Mouse (Mus musculus): ENCODE measurements around the gene Hmg20b. TPM values are rescaled to one million over a fixed set of nuclear protein-coding genes. Genes with fewer than 3 reads are reported as not detected.

Gene Hmg20b
- polyA plus RNA-seq, 1 experiment from 2014 or later = 36.5 TPM

- H3K9ac ChIP-seq (replicated peaks; ENCODE audit: low read length) = no peak overlapping the region
- WGBS = 88% methylated on average over 6 of the region's 6 CpGs
- H3K9me3 ChIP-seq (ENCODE audit: control insufficient read depth, low read length) = no peaks in the 10 kb centered on the region
- no peak overlapping the region for H3K4me2 ChIP-seq (ENCODE audit: low read length)
- peaks cover 20% of the 10 kb centered on the region for H3K36me3 ChIP-seq (ENCODE audit: control insufficient read depth, insufficient read depth, low read length)
- no peaks in the 10 kb centered on the region for H3K27me3 ChIP-seq (ENCODE audit: control insufficient read depth, insufficient read depth, low read length)
- no peak overlapping the region for H3K4me3 ChIP-seq (replicated peaks; ENCODE audit: low read depth, low read length)
- no peak overlapping the region for H3K27ac ChIP-seq (replicated peaks; ENCODE audit: low read depth, low read length)
- no peak for DNase-seq
- H3K4me1 ChIP-seq (ENCODE audit: control insufficient read depth, insufficient read depth, low read length) = peaks cover 8% of the 10 kb centered on the region; the same call in 1 of the 2 replicates
- ATAC-seq (ENCODE audit: low FRiP score, low TSS enrichment) = no peak
These were observed 42.0 kb upstream of the Hmg20b start for GRCm38 (mm10) chr10:81392270-81392669.

DNA sequence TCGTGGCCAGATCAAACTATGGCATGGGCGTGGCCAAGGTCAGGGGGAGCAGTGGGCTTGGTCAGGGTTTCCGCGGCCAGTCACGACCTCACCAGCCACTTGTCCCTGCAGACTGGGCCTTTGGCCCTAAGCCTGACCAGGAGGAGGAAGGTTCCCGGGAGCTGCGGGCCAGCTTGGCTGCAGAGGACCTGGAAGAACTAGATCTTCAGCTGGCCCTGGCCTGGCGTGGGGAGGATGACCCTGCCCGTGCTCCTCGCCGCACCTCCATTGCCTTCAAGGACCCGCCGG lies 40.3 kb upstream of the Hmg20b start:
- Histone ChIP-seq H3K27ac (replicated peaks; ENCODE audit: low read depth, low read length) (no peak overlapping the region), H3K4me3 (replicated peaks; ENCODE audit: low read depth, low read length) (no peak overlapping the region), H3K9ac (replicated peaks; ENCODE audit: low read length) (no peak overlapping the region), H3K27me3 (ENCODE audit: control insufficient read depth, insufficient read depth, low read length) (no peaks in the 10 kb centered on the region), H3K36me3 (ENCODE audit: control insufficient read depth, insufficient read depth, low read length) (peaks cover 35% of the 10 kb centered on the region), H3K4me1 (ENCODE audit: control insufficient read depth, insufficient read depth, low read length) (peaks cover 8% of the 10 kb centered on the region; the same call in 1 of the 2 replicates), H3K9me3 (ENCODE audit: control insufficient read depth, low read length) (no peaks in the 10 kb centered on the region), H3K4me2 (ENCODE audit: low read length) (no peak overlapping the region)
- 91% methylated on average over 13 of the region's 13 CpGs for WGBS
- ATAC-seq (ENCODE audit: low FRiP score, low TSS enrichment) = no peak
- no peak for DNase-seq

DNA sequence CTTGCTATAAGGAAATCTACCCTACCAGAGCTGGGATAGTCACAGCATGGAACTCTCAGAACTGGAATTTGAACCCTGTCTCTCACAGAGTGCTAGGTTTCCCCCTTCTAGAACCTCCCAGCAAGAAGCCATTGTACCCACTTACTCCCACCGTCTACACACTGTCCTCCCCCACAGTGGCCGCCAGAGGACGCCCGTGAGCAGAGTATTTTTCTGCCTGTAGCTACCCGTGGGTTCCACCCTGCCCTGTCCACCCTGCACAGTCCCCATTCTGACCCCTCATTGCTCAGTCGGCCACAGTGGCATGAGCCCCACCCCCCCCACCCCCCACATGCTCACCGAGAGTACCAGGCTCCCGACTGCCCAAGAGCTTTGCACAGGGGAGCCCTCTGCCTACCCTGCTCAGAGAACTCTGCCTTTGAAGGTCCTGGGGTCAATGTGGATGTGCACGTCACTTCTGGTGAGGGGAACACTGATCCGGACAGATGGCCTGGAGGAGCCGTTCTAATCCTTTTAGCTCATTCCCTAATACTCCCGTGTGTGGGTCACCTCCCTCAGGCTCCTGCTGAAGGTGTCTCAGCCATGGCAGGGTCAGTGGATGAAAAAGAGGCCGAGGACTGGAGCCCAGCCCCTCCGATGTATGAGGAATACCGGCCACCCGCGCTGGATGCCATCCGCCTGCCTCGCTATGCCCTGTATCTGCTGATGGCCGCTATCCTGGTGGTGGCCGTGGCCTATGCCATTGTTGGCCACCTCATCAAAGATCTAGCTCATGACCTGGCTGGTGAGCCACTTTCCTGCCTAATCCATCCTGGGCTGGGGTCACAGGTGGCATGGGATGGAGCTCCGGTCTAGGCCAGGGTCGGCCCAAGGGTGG lies 39.8 kb upstream of the Hmg20b start:
- no peak overlapping the region for H3K4me3 ChIP-seq (replicated peaks; ENCODE audit: low read depth, low read length)
- H3K9me3 ChIP-seq (ENCODE audit: control insufficient read depth, low read length) = no peaks in the 10 kb centered on the region
- no peak overlapping the region for H3K4me2 ChIP-seq (ENCODE audit: low read length)
- peaks cover 35% of the 10 kb centered on the region for H3K36me3 ChIP-seq (ENCODE audit: control insufficient read depth, insufficient read depth, low read length)
- H3K9ac ChIP-seq (replicated peaks; ENCODE audit: low read length) = no peak overlapping the region
- peaks cover 13% of the 10 kb centered on the region for H3K4me1 ChIP-seq (ENCODE audit: control insufficient read depth, insufficient read depth, low read length)
- WGBS = 49% methylated on average over 23 of the region's 23 CpGs
- DNase-seq (peak; percentile 65), ATAC-seq (ENCODE audit: low FRiP score, low TSS enrichment) (peak; percentile 53; the same call in 1 of the 2 replicates)
- no peak overlapping the region for H3K27ac ChIP-seq (replicated peaks; ENCODE audit: low read depth, low read length)
- no peaks in the 10 kb centered on the region for H3K27me3 ChIP-seq (ENCODE audit: control insufficient read depth, insufficient read depth, low read length)

DNA sequence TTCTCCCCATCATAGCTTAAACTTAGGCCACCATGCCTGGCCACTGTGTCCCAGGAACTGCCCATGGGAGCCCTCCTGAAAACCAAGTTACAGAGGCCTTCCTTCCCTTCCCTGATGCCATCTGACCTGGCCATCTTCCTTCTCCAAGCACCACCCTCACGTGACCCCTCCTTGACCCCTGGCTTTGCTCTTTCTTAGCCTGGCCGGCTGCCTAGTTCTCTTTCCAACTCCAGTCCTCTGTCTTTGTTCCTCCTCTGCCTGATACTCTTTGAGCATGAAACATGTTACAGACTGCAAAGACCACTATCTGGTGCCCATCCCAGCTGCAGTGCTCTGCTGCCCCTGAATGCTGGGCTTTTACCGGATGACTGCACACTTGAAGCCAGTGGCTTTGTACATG lies 39.1 kb upstream of the Hmg20b start:
- H3K36me3 ChIP-seq (ENCODE audit: control insufficient read depth, insufficient read depth, low read length) = peaks cover 35% of the 10 kb centered on the region
- ATAC-seq (ENCODE audit: low FRiP score, low TSS enrichment) = no peak
- no peak overlapping the region for H3K4me3 ChIP-seq (replicated peaks; ENCODE audit: low read depth, low read length)
- DNase-seq = no peak
- H3K27ac ChIP-seq (replicated peaks; ENCODE audit: low read depth, low read length) = no peak overlapping the region
- H3K4me1 ChIP-seq (ENCODE audit: control insufficient read depth, insufficient read depth, low read length) = peaks cover 17% of the 10 kb centered on the region
- no peak overlapping the region for H3K4me2 ChIP-seq (ENCODE audit: low read length)
- no peaks in the 10 kb centered on the region for H3K9me3 ChIP-seq (ENCODE audit: control insufficient read depth, low read length)
- no peak overlapping the region for H3K9ac ChIP-seq (replicated peaks; ENCODE audit: low read length)
- 30% methylated on average over 3 of the region's 3 CpGs for WGBS
- H3K27me3 ChIP-seq (ENCODE audit: control insufficient read depth, insufficient read depth, low read length) = no peaks in the 10 kb centered on the region

GRCm38 (mm10) chr10:81388505-81389055 lies 38.3 kb upstream of the Hmg20b start, which contains the start of gene Gm48552:
TSS of gene Gm48552 (plus strand) at chr10:81389005.
- DNase-seq = no peak
- Histone ChIP-seq H3K9ac (replicated peaks; ENCODE audit: low read length) (no peak within 1 kb of the TSS), H3K4me3 (replicated peaks; ENCODE audit: low read depth, low read length) (no peak within 1 kb of the TSS), H3K27ac (replicated peaks; ENCODE audit: low read depth, low read length) (no peak within 1 kb of the TSS), H3K4me1 (ENCODE audit: control insufficient read depth, insufficient read depth, low read length) (peaks cover 16% of the 10 kb centered on the region), H3K4me2 (ENCODE audit: low read length) (no peak within 1 kb of the TSS), H3K36me3 (ENCODE audit: control insufficient read depth, insufficient read depth, low read length) (peaks cover 35% of the 10 kb centered on the region), H3K9me3 (ENCODE audit: control insufficient read depth, low read length) (no peaks in the 10 kb centered on the region), H3K27me3 (ENCODE audit: control insufficient read depth, insufficient read depth, low read length) (no peaks in the 10 kb centered on the region)
- ATAC-seq (ENCODE audit: low FRiP score, low TSS enrichment) = no peak
- 90% methylated on average over 5 of the region's 5 CpGs for WGBS

- Histone ChIP-seq H3K4me3 (replicated peaks; ENCODE audit: low read depth, low read length) (no peak overlapping the region), H3K36me3 (ENCODE audit: control insufficient read depth, insufficient read depth, low read length) (peaks cover 35% of the 10 kb centered on the region), H3K9ac (replicated peaks; ENCODE audit: low read length) (no peak overlapping the region), H3K9me3 (ENCODE audit: control insufficient read depth, low read length) (no peaks in the 10 kb centered on the region), H3K27ac (replicated peaks; ENCODE audit: low read depth, low read length) (no peak overlapping the region), H3K4me1 (ENCODE audit: control insufficient read depth, insufficient read depth, low read length) (peaks cover 9% of the 10 kb centered on the region), H3K4me2 (ENCODE audit: low read length) (no peak overlapping the region), H3K27me3 (ENCODE audit: control insufficient read depth, insufficient read depth, low read length) (no peaks in the 10 kb centered on the region)
- WGBS = 95% methylated on average over 20 of the region's 20 CpGs
- DNase-seq (no peak), ATAC-seq (ENCODE audit: low FRiP score, low TSS enrichment) (no peak)
These were observed 37.4 kb upstream of the Hmg20b start for GRCm38 (mm10) chr10:81387716-81388115.

GRCm38 (mm10) chr10:81385603-81386306 lies 35.5 kb upstream of the Hmg20b start:
- H3K27ac ChIP-seq (replicated peaks; ENCODE audit: low read depth, low read length) = no peak overlapping the region
- peak overlapping the region; percentile 93 for H3K4me2 ChIP-seq (ENCODE audit: low read length)
- H3K36me3 ChIP-seq (ENCODE audit: control insufficient read depth, insufficient read depth, low read length) = peaks cover 35% of the 10 kb centered on the region
- H3K4me1 ChIP-seq (ENCODE audit: control insufficient read depth, insufficient read depth, low read length) = peaks cover 9% of the 10 kb centered on the region
- DNase-seq = no peak
- WGBS = 81% methylated on average over 22 of the region's 22 CpGs
- H3K4me3 ChIP-seq (replicated peaks; ENCODE audit: low read depth, low read length) = peak overlapping the region; percentile 95
- H3K27me3 ChIP-seq (ENCODE audit: control insufficient read depth, insufficient read depth, low read length) = no peaks in the 10 kb centered on the region
- no peaks in the 10 kb centered on the region for H3K9me3 ChIP-seq (ENCODE audit: control insufficient read depth, low read length)
- 0 out of 2 replicates have a peak overlapping the region, but pooled peaks have one; percentile 76 for H3K9ac ChIP-seq (replicated peaks; ENCODE audit: low read length)
- no peak for ATAC-seq (ENCODE audit: low FRiP score, low TSS enrichment)

DNA sequence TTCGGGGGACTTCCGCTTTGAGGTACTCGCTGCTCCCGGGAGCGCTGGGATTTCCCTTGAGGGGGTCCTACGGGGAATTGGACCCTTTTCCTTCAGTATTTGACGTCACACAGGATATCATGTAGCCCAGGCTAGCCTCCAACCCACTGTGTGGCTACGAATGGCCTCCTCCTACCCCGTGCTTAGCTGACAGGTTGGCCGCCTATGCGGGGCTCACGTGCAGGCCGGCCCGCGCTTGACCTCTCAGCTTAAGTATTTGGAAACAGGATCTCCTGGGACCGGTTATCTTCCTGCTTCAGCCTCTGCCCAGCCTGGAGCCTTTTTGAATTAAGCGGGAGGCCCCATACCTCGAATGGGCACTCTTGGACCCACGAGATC lies 34.3 kb upstream of the Hmg20b start:
- under 1% methylated on average over 19 of the region's 19 CpGs for WGBS
- ATAC-seq (ENCODE audit: low FRiP score, low TSS enrichment) (peak; percentile 44; the same call in 1 of the 2 replicates), DNase-seq (no peak)
- H3K36me3 ChIP-seq (ENCODE audit: control insufficient read depth, insufficient read depth, low read length) = peaks cover 35% of the 10 kb centered on the region
- H3K9ac ChIP-seq (replicated peaks; ENCODE audit: low read length) = peak overlapping the region; percentile 76
- H3K4me1 ChIP-seq (ENCODE audit: control insufficient read depth, insufficient read depth, low read length) = peaks cover 9% of the 10 kb centered on the region
- peak overlapping the region; percentile 85 for H3K27ac ChIP-seq (replicated peaks; ENCODE audit: low read depth, low read length)
- peak overlapping the region; percentile 93 for H3K4me2 ChIP-seq (ENCODE audit: low read length)
- no peaks in the 10 kb centered on the region for H3K9me3 ChIP-seq (ENCODE audit: control insufficient read depth, low read length)
- no peaks in the 10 kb centered on the region for H3K27me3 ChIP-seq (ENCODE audit: control insufficient read depth, insufficient read depth, low read length)
- peak overlapping the region; percentile 95 for H3K4me3 ChIP-seq (replicated peaks; ENCODE audit: low read depth, low read length)
